Comparison of ENCODE assay signal across 20 mouse cellular contexts in genomic region chr3:87523701-87524100, GRCm38 (mm10). TPM values are rescaled to one million over a fixed set of nuclear protein-coding genes. Genes with fewer than 3 reads are reported as not detected.
DNase-seq lines count a peak whose midpoint lies in the region.
"Had no signal": no experiment of that assay in that cellular context is flagged by ENCODE, and none has a peak within 500 bp of the region (broad histone marks: within the 10 kb centered on the region; RNA-seq: fewer than 3 reads in every experiment).

No protein-coding gene starts in this region.

- no peaks in the 10 kb centered on the region for H3K27me3 ChIP-seq in splenic B cell, adult 2 months (ENCODE audit: control insufficient read depth, insufficient read depth, low read length, poor library complexity, severe bottlenecking)
- H3K27me3 ChIP-seq: heart, embryonic 13.5 days had no signal

- H3K36me3 ChIP-seq in splenic B cell, adult 2 months (ENCODE audit: control insufficient read depth, insufficient read depth, low read length, poor library complexity, severe bottlenecking): peaks cover 11% of the 10 kb centered on the region

- DNase-seq in CD4-positive helper T cell, adult 2 months (ENCODE audit: low read depth, low spot score): peak; percentile 69
- DNase-seq in CD4-positive, CD25-positive, alpha-beta regulatory T cell, adult 2 months (ENCODE audit: low read depth, low spot score): peak; percentile 50
- peak; percentile 80 for DNase-seq in induced T-regulatory cell, adult 2 months (ENCODE audit: low read depth)
- DNase-seq in splenic B cell, adult 2 months (ENCODE audit: low read depth, low spot score): peak; percentile 30
- DNase-seq in gastrocnemius, postnatal 36 days: no peak
- DNase-seq in Muller cell, postnatal 12 days (ENCODE audit: inconsistent ontology term): no peak
- DNase-seq: adrenal gland, adult 8-10 months; adrenal gland, postnatal 25 days; cerebellum, adult 11-12 months; cerebellum, adult 8-10 months; cerebellum, postnatal 10 days; cerebellum, postnatal 36 days; embryo, embryonic 11 days; forebrain, postnatal 0 days; gastrocnemius, adult 2 months; gastrocnemius, postnatal 14 days; heart, adult 18-20 months; heart, postnatal 14 days; heart, postnatal 4 days had no signal

- intact Hi-C loops in gastrocnemius, postnatal 36 days (cut with DNase I): no loop called here

RNA-seq across cellular contexts. Expression of gene Etv3, which starts 1.5 kb away (rescaled TPM):
- 1 to 10 TPM; 8.1 to 9.5 TPM for total RNA-seq in gastrocnemius, postnatal 36 days (2021)

Comparison
In these comparisons a context has a peak if more than half of its experiments do, and no peak if none do; other contexts are left out.
1. DNase-seq: peak in CD4-positive helper T cell, adult 2 months (single experiment), CD4-positive, CD25-positive, alpha-beta regulatory T cell, adult 2 months (single experiment), induced T-regulatory cell, adult 2 months (single experiment) and splenic B cell, adult 2 months (single experiment); none in gastrocnemius, postnatal 36 days (0 of 2) and Muller cell, postnatal 12 days (single experiment).